Mouse (Mus musculus) kidney, adult 11 months (tissue): Measurements from ENCODE around the gene Scyl1.

ENCODE experiments used
- DNase-seq: peaks from one replicate; pipeline ENCODE4 v3.0.0; 2022

The Scyl1 gene

GRCm38 (mm10) chr19:5786441-5787114, 15.4 kb upstream of the Scyl1 start:
- peak; percentile 88 for DNase-seq

DNA sequence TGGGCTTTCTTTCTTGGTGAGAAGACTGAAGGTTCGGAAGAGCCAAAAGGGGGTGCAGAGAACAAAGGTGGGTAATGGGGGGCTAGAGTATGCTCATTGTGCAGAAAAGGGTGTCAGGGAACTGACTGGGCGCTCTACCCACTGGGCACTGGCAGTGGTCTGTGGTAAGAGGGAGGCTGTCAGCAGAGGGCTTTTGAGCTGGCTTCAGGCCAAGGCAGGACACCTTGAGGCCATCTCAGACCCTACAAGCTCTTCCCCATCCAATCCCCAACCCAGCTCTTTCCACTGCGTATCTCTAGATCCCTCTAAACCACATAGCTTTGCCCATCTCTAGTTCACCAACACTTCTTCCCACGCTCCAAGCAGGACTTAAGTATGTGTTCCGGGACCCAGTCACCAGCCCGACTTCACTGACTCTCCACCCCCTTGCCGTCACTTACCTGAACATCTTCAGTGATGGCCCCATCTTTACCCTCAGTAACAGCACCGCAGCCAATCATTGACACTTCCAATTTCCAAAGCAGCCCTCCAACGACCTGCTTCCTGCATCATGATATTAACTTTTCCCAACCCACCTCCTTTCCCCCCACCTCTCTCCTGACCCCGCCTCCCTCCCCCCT, 13.8 kb upstream of the Scyl1 start:
- DNase-seq = no peak

GRCm38 (mm10) chr19:5782121-5782520, 10.9 kb upstream of the Scyl1 start:
- no peak for DNase-seq

DNA sequence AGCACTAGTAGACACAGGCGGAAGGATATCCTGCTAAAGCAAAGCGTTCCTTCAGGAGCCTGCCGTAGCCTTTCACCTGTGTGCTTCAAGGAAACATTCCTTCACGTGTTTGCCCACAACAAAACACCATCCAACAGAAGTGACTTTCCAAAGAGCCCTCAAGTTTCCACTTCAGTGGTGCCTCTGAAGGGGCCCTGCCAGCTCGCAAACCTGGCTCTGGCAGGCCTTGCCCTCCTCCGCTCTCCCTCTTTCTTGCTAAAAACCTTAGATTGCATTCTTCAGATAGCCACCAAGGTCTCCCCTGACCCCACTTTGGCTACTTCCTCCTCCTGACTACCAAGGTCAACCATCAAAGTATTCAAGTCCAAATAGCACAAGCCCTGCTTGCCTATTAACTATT, 10.3 kb upstream of the Scyl1 start:
- DNase-seq = no peak

DNA sequence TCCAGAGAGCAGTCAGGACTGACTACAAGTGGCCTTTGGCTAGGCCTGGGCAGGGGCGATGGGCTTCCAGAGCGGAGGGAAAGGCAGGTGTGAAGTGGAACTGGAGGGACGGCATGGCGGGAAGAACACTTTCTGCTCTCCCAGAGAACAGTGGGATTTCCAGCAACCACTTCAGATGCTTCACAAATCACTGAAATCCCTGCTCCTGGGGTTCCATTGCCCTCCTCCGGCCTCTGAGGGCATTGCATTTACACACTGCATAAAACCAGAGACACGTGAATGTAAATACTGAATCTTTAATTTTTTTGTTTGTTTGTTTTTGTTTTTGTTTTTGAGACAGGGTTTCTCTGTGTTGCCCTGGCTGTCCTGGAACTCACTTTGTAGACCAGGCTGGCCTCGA, 9.0 kb upstream of the Scyl1 start:
- DNase-seq = no peak

GRCm38 (mm10) chr19:5778312-5778711, 7.1 kb upstream of the Scyl1 start:
- no peak for DNase-seq

DNA sequence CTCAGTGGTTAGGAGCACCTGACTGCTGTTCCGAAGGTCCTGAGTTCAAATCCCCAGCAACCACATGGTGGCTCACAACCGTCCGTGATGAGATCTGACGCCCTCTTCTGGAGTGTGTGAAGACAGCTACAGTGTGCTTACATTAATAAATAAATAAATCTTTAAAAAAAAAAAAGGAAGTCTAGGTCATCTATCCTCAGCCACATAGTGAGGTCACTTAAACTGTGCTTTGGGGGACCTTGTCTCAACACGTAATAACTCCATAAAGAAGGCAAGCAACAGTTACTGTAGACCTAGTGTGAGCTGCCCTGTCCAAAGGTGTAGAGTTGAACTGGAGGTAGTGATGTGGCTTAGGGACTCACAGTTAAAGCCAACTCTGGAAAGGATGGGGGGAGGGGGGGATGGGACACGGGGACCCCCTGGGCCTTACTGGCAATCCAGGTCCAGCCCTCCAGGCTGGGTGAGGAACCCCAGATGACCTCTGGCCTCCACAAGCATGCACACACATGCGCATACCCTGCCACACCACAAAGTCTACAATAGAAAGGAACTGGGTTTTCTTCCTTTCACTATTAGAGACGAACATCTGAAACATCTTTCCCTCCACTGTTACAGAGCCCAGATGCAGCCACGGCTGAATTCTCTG, 6.3 kb upstream of the Scyl1 start:
- no peak for DNase-seq

- no peak for DNase-seq
These were observed 908 bp downstream of the Scyl1 start for GRCm38 (mm10) chr19:5770311-5770710.

DNA sequence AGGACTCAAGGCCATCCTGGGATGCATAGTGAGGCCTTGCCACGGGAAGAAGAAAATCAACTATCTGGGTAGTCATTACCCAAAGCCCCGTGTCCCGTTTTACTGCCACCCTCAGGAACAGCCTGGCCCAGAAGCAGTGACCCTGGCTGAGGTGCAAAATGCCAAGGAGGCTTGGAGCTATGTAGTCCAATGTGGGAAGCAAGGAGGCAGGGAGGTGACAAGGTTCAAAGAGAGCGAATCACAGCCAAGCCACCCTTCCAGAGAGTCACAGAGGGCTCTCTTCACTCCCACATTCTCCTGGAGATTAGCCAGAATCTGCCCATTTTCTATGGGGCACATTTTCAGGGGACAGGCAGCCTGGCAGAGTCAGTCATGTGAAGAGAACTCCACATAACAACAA, 3.9 kb downstream of the Scyl1 start:
- DNase-seq = peak; percentile 37

DNA sequence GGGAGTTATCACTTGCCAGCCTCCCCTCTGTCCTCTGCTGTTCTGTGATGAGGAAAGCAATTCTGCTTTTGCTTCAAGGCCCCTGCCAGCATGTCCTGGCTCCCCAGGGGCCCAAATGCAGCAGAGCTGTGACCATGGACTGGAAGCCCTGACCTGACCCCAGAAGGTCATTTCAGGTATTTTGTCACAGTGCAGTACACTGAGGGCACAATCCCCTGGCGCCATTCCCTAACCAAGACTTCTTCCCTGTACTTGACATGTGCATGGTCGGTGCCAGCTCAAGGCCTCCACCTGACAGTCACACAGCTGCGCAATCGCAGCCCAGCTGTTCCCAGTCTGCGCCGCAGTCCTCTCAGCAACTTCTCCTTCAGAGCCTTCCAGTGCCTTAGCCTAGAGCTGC, 8.1 kb downstream of the Scyl1 start:
- no peak for DNase-seq

DNA sequence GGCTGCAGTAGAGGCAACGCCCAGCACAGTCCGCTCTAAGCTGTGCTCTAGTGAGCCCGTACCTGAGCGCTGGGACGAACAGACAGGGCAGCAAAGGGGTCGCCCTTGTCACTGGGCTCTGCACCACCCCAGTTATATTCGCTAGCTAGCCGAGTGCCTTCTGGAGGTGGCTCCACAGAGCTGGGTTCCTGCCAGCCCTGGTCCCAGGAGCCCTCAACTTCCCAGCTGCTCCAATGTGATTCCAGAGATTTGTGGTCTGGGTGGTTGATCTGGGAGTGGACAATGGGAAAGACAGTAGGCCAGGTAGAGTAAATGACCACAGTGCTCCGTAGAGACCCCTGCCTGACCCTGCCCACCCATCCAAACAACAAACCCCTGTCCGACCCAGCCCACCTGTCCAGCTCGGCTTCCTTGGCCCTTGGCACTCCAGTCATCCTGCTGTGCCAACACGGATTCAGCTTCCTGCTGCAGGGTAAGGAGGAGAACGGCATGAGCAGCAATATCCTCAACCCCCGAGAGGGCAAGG, 12.3 kb downstream of the Scyl1 start:
- DNase-seq = no peak

DNA sequence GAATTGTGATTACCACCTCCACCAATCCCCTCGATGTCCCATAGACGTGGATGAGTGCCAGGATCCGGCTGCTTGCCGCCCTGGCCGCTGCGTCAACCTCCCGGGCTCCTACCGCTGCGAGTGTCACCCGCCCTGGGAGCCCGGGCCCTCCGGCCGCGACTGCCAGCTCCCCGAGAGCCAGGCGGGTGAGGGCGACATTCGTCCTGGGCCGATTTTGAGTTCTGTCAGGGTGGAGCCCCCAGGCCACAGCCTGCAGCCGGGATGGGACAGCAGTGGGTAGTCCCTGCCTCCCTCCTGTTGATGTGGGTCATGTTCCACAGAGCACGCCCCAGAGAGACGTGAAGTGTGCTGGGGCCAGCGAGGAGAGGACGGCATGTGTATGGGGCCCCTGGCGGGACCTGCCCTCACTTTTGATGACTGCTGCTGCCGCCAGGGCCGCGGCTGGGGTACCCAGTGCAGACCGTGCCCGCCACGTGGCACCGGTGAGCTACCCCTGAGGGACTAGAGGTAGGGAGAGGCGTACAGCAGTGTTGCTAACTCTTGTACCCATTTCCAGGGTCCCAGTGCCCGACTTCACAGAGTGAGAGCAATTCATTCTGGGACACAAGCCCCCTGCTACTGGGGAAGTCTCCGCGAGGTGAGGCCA, 14.1 kb downstream of the Scyl1 start:
- DNase-seq = no peak

- no peak for DNase-seq
These were observed 14.8 kb downstream of the Scyl1 start for GRCm38 (mm10) chr19:5756321-5756985.

DNA sequence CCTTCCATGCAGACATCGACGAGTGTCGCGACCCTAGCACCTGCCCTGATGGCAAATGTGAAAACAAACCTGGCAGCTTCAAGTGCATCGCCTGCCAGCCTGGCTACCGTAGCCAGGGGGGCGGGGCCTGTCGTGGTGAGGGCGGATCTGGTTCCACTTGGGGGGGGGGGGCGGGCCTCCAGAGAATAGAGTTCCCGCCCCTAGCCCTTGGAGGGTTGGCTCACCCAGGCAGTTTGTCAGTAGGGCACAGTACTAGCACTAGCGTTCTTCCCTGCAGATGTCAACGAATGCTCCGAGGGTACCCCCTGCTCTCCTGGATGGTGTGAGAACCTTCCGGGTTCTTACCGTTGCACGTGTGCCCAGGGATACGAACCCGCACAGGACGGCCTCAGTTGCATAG, 19.5 kb downstream of the Scyl1 start:
- peak; percentile 36 for DNase-seq

- DNase-seq = no peak
These were observed 20.3 kb downstream of the Scyl1 start for GRCm38 (mm10) chr19:5750951-5751350.

DNA sequence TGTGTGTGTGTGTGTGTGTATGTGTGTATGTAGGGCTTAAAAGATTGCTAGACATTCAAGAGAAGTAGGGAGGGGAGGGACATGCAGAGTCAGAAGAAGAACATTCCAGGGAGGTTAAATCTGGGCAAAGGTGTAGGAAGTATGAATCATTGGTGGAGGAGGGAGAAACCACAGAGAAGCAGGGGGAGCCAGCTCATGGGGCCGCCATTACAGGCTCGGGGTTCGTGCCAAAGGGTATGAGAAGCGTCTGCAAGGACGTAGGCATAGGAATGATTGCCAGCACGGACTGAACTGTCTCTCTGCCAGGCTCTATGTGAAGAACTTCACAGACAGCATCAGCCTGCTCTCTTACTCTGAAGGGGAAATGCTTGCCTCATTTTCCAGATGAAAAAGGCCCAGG, 21.7 kb downstream of the Scyl1 start:
- DNase-seq = no peak

DNA sequence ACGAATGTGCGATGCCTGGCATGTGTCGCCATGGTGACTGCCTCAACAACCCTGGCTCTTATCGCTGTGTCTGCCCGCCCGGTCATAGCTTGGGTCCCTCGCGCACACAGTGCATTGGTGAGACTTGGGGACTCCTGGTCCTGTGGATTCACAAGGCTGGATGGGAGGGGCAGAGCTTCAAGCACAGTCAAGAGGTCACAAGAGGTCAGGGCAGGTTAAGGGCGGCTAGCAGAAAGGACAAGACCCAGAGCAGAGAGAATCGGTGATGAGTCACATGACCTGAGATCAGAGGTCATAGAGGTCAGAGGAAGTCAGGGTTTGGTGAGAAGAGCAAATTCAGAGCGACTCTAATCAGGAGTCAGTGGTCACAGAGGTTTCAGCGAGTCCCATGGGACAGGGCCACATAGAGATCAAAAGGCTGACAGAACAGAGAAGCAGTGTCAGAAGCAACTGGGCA, 24.3 kb downstream of the Scyl1 start:
- no peak for DNase-seq

GRCm38 (mm10) chr19:5745756-5746710, 25.2 kb downstream of the Scyl1 start:
- no peak for DNase-seq

- peak; percentile 45 for DNase-seq
These were observed 27.6 kb downstream of the Scyl1 start for GRCm38 (mm10) chr19:5743576-5743975.

- no peak for DNase-seq
These were observed 29.0 kb downstream of the Scyl1 start for GRCm38 (mm10) chr19:5742241-5742641.

DNA sequence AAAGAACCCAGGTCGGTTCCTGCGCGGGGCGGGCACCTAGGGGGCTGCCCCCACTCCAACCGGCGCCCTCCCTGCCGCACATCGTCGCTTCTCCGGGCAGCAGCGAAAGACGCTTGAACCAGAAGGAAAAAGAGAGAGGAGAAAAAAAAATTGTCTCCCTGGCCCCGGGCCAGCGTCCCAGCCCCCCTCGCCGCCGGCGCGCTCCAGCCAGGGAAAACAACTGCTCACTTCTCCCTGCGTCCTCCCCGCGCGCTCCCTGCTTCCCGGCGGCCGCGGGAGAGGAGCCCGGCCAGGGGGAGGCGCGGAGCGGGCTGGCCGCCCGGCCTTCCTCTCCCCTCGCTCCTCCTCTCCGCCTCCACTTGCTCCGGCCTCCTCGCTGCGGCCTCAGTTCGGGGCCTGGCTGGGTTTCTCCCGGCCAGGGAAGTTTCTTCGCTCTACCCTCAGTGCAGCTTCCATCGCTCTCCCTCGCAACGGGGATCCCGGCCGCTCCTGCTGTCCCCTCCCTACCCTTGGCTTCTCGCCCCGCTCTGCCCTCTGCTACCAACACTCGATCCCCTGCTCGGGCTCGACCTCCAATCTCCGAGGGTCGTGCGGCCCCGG, 29.5 kb downstream of the Scyl1 start:
- peak; percentile 68 for DNase-seq
